Mouse (Mus musculus) MEL (cell line): ENCODE results near the gene Itgam.

Experiments used
- CHD2 ChIP-seq: IDR thresholded peaks from 2 replicates; pipeline ENCODE4 v1.6.1; 2011; ENCODE audit warnings: low read length, improper control_type of control experiment
- CTCF ChIP-seq, 3 experiments: IDR thresholded peaks in 2 of 3; conservative IDR thresholded peaks in 1 of 3; 2 replicates each; pipeline ENCODE4 v1.5.1; 2011 to 2012; ENCODE audit warnings: low read length in 3 of 3, low read depth in 2 of 3, mild to moderate bottlenecking in 2 of 3, improper control_type of control experiment in 1 of 3, inconsistent platforms in 1 of 3, mixed read lengths in 1 of 3, moderate library complexity in 1 of 3; ENCODE audit not compliant: control insufficient read depth in 1 of 3, insufficient read depth in 1 of 3, poor library complexity in 1 of 3, severe bottlenecking in 1 of 3
- EP300 ChIP-seq, 2 experiments: IDR thresholded peaks; 2 replicates each; pipeline ENCODE4 v1.6.1; 2011; ENCODE audit warnings: improper control_type of control experiment in 2 of 2, low read length in 2 of 2, low read depth in 1 of 2, mild to moderate bottlenecking in 1 of 2
- HCFC1 ChIP-seq: IDR thresholded peaks from 2 replicates; pipeline ENCODE4 v1.6.1; 2012; ENCODE audit warnings: low read depth, mild to moderate bottlenecking, inconsistent platforms, low read length, improper control_type of control experiment, moderate library complexity
- MAFK ChIP-seq: IDR thresholded peaks from 2 replicates; pipeline ENCODE4 v1.6.1; 2011; ENCODE audit warnings: low read depth, mild to moderate bottlenecking, low read length, improper control_type of control experiment, borderline replicate concordance
- MAX ChIP-seq: IDR thresholded peaks from 2 replicates; pipeline ENCODE4 v1.6.1; 2011; ENCODE audit warnings: low read length, improper control_type of control experiment
- POLR2A ChIP-seq, 2 experiments: IDR thresholded peaks; 2 replicates each; pipeline ENCODE4 v1.6.1; 2011 to 2012; ENCODE audit warnings: low read length in 2 of 2, mild to moderate bottlenecking in 2 of 2, control low read depth in 1 of 2, improper control_type of control experiment in 1 of 2, low read depth in 1 of 2, moderate library complexity in 1 of 2; ENCODE audit not compliant: control insufficient read depth in 1 of 2, insufficient read depth in 1 of 2, poor library complexity in 1 of 2
- POLR2AphosphoS2 ChIP-seq: IDR thresholded peaks from 2 replicates; pipeline ENCODE4 v1.6.1; 2011; ENCODE audit warnings: low read length, improper control_type of control experiment
- RCOR1 ChIP-seq: IDR thresholded peaks from 2 replicates; pipeline ENCODE4 v1.6.1; 2012; ENCODE audit warnings: low read depth, mild to moderate bottlenecking, inconsistent platforms, low read length, improper control_type of control experiment
- SMC3 ChIP-seq: IDR thresholded peaks from 2 replicates; pipeline ENCODE4 v1.6.1; 2011; ENCODE audit warnings: low read depth, low read length, improper control_type of control experiment
- TAL1 ChIP-seq: IDR thresholded peaks from 2 replicates; pipeline ENCODE4 v1.6.1; 2012; ENCODE audit warnings: mild to moderate bottlenecking, inconsistent platforms, low read length, moderate library complexity, mixed read lengths
- TBP ChIP-seq: IDR thresholded peaks from 2 replicates; pipeline ENCODE4 v1.8.0; 2011; ENCODE audit warnings: low read depth, low read length, improper control_type of control experiment

GRCm38 (mm10) chr7:128154924-128155323, 92.5 kb downstream of the Itgam start:
- no peak for TF ChIP-seq CTCF (IDR thresholded peaks at IDR 0.05 in 2 of 3, conservative IDR thresholded peaks at IDR 0.05 in 1 of 3; ENCODE audit: control insufficient read depth in 1 of 3, insufficient read depth in 1 of 3, low read depth in 2 of 3, low read length in 3 of 3, poor library complexity in 1 of 3, severe bottlenecking in 1 of 3)
- no peak for TF ChIP-seq RCOR1
- TF ChIP-seq MAX = no peak
- TF ChIP-seq EP300 (IDR thresholded peaks at IDR 0.05; ENCODE audit: low read depth in 1 of 2, low read length in 2 of 2) = no peak
- TF ChIP-seq MAFK = no peak
- TF ChIP-seq POLR2A (IDR thresholded peaks at IDR 0.05; ENCODE audit: control insufficient read depth in 1 of 2, insufficient read depth in 1 of 2, low read depth in 1 of 2, low read length in 2 of 2, poor library complexity in 1 of 2) = no peak
- no peak for TF ChIP-seq TBP
- TF ChIP-seq CHD2 = no peak
- TF ChIP-seq HCFC1 = no peak
- no peak for TF ChIP-seq TAL1
- no peak for TF ChIP-seq POLR2AphosphoS2
- no peak for TF ChIP-seq SMC3
